Mouse (Mus musculus) 416B (cell line): ENCODE data around the gene 1190005I06Rik.
A peak's percentile ranks its signal among the peaks of the same experiment; 100 is the strongest.

Source experiments
- DNase-seq: peaks from one replicate; pipeline ENCODE4 v3.0.0; 2011; ENCODE audit warnings: low read depth

The 1190005I06Rik gene

GRCm38 (mm10) chr8:120620441-120620840, 27.0 kb downstream of the 1190005I06Rik start:
- DNase-seq: peak; percentile 62

DNA sequence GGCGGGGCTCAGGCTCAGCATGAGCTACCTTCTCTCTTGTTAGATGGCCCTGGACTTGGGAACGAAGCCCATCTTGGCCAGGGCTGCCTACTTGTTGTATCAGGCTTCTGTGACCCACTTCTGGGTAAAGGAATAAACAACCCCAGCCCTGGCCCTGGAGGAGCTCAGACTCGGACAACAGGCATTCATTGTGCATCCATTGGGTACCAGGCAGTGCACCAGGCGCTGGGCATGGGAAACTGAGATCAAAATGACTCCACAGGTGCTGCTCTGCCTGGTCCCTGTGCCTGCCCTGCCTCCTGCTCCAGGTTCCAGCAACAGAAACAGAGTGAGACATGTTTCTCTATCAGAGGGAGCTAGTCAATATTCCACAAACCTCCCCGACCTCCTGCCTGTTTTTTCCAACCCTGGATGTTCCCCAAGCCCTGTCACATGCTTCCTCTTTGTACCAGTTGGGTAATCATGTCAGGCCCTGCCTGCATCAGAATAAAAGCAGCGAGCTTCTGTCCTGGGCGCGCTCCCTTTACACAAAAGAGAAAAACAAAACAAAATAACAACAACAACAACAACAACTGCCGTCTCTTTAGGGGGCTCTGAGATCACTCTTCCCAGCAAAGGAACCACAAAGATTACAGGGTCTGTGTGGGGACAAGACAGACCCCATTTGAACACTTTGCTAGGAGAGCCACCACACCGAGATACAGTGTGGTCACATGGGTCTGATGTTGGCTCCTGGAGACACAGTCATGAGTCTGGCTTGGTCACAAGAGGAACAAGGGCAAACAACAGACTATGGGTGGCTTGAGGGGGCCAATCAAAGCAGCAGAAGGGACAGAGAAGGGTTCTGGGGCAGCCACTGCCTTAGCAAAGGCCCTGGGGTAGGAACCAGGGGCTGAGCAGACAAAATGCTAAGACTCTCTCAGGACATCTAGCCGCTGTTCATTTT, 27.9 kb downstream of the 1190005I06Rik start:
- DNase-seq: peak; percentile 45

GRCm38 (mm10) chr8:120618110-120618509, 29.3 kb downstream of the 1190005I06Rik start:
- DNase-seq: peak; percentile 71

GRCm38 (mm10) chr8:120616663-120617626, 30.5 kb downstream of the 1190005I06Rik start:
- no peak for DNase-seq

DNA sequence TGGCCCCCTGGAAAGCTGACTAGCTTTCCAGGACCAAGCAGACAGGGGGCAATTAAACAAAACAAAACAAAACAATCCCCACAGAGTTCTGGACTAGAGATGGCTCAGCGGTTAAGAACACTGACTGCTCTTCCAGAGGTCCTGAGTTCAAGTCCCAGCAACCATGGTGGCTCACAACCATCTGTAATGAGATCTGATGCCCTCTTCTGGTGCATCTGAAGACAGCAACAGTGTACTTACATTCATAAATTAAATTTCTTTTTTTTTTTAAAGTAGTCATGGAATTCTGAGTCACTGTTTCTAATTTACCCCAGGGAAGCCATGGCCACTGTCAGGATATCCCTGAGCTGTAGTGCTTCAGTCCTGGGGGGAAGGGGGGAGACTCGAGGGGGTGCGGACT, 32.9 kb downstream of the 1190005I06Rik start:
- DNase-seq: no peak

- no peak for DNase-seq
Observed at GRCm38 (mm10) chr8:120610824-120611223, 36.6 kb downstream of the 1190005I06Rik start.

DNA sequence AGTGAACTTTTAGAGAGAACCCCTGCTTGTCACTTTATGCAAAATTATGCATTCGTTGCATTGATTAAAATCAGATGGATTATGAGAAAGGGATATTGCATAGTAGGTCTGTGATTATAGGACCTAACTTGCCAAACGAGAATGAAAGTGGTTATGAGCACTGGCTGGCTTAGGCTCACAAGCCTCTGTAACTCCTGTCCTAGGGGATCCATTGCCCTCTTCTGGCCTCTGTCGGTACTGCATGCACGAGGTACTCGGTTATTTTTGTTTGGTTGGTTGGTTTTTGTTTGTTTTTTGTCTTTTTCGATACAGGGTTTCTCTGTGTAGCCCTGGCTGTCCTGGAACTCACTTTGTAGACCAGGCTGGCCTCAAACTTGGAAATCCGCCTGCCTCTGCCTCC, 39.5 kb downstream of the 1190005I06Rik start:
- peak; percentile 82 for DNase-seq

DNA sequence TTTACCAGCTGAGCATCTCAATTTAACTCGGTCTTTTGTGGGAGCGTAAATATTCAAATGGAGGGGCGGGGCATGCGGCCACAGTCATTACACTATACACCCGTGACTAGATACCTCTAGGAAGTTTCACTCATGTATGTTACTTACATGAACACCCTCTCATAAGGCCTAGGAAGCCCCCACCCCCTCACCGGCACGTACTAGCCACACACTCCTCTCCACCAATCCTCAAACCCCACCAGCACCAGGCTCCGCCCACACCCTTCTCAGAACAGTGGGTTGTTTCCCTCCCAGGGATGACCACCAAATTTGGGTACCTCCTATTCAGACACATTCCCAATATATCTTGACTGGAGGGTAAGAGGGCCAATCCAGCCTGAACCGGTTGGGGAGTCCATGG, 40.0 kb downstream of the 1190005I06Rik start:
- DNase-seq: no peak

- no peak for DNase-seq
Observed at GRCm38 (mm10) chr8:120602672-120603071, 44.8 kb downstream of the 1190005I06Rik start.

DNA sequence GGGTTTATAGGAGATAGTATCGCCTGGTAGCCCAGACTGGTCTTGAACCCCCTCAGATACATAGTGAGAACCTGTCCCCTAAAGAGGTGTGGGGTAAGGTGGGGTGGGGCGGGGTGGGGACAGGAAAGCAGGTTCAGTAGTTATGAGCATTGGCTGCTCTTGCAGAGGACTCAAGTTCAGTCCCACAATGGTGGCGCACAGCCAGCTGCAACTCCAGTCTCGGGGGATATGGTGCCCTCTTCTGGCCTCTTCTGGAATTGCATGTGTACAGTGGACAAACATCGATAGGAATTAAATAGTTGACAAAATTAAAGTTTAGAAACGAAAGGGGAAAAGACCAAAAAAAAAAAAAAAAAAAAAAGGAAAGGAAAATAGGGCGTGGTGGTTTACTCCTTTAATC, 47.9 kb downstream of the 1190005I06Rik start:
- peak; percentile 85 for DNase-seq

- DNase-seq: no peak
Observed at GRCm38 (mm10) chr8:120598579-120598978, 48.9 kb downstream of the 1190005I06Rik start.

GRCm38 (mm10) chr8:120595963-120596362, 51.5 kb downstream of the 1190005I06Rik start:
- DNase-seq: peak; percentile 71

DNA sequence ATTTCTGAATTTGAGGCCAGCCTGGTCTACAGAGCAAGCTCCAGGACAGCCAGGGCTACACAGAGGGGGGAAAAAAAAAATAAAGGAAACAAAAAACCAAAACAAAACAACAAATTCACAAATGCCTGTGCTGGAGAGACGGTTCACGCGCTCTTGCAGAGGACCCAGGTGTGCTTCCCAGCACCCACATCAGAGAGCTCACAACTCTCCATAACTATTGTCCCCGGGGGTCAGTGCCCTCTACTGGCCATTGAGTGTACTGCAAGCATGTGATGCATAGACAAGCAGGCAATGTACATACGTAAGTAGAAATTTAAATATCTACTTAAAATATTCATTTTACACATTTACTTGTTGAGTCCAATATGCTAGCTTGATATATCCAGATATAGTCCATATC, 52.9 kb downstream of the 1190005I06Rik start:
- peak; percentile 37 for DNase-seq

DNA sequence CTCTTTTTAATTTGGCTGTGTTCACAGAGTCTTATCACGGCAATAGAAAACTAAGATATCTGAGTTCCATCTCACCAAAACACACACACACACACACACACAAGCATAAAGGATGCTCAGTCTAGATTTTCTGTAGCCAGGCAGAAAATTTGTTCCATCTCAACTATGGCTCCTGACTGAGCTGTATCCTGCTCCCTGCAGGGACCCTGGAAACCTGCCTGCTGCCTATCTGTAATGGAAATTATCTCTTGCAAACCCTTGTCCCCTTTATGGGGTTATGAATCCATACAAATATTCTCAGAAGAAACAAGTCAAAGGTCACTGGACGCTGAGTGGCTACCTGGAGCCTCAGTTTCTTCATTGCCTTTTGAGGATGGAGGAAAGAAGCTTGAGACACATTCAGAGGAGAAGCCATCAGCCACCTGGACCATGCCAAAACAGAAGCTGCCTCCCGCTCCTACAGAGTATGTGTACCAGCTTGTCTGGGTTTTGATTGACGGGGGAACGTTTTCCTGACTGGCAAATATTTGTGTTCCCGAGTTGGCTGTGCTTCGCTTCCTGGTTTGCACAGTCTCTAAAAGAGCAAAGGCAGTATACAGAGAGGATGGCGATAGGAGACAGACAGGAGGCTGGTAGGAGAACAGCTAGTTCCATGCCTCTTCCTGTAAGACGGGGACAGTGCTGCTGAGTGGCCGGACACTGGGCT, 55.7 kb downstream of the 1190005I06Rik start:
- DNase-seq: no peak

GRCm38 (mm10) chr8:120589921-120590320, 57.5 kb downstream of the 1190005I06Rik start:
- peak; percentile 35 for DNase-seq

DNA sequence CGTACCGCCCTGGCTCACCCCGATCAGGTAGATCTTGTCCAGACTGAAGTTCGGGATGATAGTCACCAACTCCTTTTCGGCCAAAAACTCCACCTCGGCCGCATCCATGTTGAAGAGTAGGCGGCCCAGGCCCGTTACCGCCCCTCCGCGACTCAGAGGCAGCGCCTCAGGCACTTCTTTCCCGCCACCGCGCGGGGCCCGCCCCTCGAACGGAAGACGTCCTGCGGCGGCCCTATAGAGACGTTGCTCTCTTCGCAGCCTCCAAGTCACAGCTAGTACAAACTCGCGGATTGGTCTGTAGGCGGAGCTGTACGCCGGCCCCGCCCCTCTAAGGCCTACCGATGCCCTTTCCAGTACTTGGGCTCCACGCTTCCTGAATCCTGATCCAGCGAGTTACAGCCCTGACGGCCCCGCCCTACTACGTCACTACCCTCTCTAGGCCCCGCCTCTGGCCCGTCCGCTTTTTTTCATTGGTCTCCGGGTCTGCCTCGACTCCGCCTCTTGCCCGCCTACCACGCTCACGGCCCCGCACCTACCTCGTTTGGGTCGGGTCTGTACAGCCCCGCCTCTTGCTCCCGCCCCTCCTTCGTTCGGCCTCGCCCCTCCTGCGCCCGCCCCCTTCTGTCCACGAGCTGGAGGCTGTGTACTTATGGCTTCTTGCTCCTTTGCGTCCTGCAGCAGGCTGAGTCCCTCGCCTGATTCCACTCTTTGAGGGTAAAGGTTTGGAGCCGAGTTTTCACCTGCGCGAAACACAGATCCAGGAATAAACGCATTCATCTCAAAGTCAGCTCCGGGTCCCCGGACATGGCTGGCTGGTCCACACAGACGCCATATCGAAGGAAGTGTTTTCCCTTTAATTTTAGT, 58.3 kb downstream of the 1190005I06Rik start, which contains the start of gene Gins2:
Gene Gins2 (minus strand): TSS at position 397 of the 864 bp plus-strand sequence.
- peak; percentile 100 for DNase-seq

DNA sequence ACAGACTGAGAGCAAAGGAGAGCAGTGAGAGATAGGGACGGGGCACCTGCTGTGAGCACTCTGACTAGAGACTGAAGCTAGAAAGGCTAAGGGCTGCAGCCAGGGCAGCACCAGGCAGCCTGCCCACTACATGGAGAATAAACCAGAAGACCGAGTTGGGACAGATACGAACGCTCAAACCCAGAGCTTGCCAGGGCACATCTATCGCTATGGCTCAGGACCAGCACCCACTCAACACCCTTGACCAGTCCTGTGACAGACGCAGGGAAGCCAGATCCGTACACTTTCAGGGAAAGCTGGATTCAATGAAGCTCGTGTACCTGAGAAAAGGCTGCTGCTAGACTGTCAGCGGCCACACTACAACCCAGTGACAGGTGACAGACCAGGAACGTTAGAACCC, 61.9 kb downstream of the 1190005I06Rik start:
- DNase-seq: no peak

DNA sequence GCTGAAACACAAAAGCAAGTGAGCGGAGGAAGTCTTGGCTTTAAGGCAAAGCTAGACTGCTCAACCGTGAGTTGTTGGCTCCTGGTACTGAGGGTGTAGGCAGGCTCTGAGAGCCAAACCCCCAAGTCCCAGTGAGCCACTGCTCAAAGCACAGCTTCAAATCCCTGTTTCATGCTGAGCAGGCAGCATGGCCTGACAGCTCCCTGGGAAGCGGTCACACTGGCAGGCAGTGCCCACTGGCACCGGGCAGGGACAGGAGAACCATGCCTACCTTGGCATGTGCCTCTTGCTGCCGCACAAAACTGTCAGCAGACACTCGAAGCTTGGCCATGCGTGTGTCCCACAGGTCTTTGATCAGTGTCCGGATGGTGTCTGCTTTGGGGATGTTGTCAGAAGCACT, 65.6 kb downstream of the 1190005I06Rik start:
- DNase-seq: no peak

DNA sequence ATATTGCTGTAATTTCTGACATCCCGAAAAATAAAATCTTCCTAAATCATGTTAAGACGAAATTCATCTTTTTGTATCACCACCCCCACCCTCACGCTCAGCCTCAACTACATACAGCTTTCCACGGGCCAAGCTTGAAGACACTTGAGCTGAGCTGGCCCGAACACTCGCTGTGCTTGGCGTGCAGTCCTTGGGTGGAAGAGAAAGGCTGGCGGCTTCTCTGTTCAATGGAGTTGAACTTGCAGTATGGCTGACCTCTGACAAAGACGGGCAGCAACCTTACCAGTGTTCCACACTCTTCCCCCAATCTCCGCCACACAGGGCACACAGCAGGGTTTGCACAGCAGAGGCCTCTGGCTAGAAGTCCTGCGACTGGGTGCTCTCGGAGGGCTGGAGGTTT, 66.1 kb downstream of the 1190005I06Rik start:
- DNase-seq: no peak

DNA sequence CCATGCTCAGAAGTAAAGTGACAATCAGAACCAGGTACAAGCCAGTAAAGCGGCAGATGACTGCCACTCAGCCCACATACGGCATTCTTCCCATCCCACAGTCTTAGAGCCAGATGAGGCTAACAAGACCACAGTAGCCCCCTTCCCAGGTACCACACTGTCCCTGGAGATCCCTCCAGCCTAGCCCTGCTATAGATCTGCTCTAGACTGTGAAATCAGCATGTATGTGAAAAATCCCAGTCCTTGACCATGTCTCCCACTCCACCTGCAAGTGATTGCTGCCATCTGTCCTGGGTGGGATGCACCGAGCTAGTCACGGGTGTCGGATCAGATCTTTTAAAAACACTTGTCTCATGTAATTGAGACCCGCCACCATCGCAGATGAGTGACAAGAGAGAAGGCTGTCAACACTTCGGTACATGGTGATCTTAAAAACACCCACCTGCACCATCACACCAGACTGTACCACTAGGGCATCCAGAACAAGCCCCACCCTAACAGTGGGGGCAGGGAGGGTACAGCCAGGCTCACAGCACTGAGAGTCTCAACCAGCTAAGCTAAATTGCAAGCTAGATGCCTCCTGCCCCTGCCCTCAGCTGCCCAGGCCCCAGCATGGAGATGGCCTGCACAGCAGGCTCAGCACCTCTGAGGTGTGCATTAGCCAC, 67.0 kb downstream of the 1190005I06Rik start:
- no peak for DNase-seq
